Mouse (Mus musculus) testis, adult 2 months (tissue): ENCODE data around the gene Chit1. TPM values are rescaled to one million over a fixed set of nuclear protein-coding genes. Genes with fewer than 3 reads are reported as not detected.

Source experiments
- H3K27ac ChIP-seq: fragments of 200-500 bp; 2 replicates; pipeline ENCODE4 v1.5.1; 2012; ENCODE audit warnings: low read depth, low read length; ENCODE audit not compliant: control insufficient read depth, insufficient read depth
- H3K27me3 ChIP-seq: fragments of 200-500 bp; 2 replicates; pipeline ENCODE4 v1.6.1; 2012; ENCODE audit warnings: mild to moderate bottlenecking, low read length, moderate library complexity; ENCODE audit not compliant: control insufficient read depth, insufficient read depth
- H3K36me3 ChIP-seq: fragments of 200-500 bp; 2 replicates; pipeline ENCODE4 v1.6.1; 2012; ENCODE audit warnings: mild to moderate bottlenecking, low read length; ENCODE audit not compliant: control insufficient read depth, insufficient read depth
- H3K4me1 ChIP-seq: fragments of 200-500 bp; 2 replicates; pipeline ENCODE4 v1.6.1; 2012; ENCODE audit warnings: low read length; ENCODE audit not compliant: control insufficient read depth, insufficient read depth
- H3K4me3 ChIP-seq: fragments of 200-500 bp; 2 replicates; pipeline ENCODE4 v1.5.1; 2012; ENCODE audit warnings: low read depth, mild to moderate bottlenecking, low read length, moderate library complexity, mixed read lengths; ENCODE audit not compliant: control insufficient read depth
- CTCF ChIP-seq: fragments of 200-500 bp; IDR thresholded peaks from 2 replicates; pipeline ENCODE4 v1.5.1; 2012; ENCODE audit warnings: low read depth, mild to moderate bottlenecking, inconsistent platforms, low read length, moderate library complexity; ENCODE audit not compliant: control insufficient read depth, insufficient read depth, insufficient replicate concordance
- POLR2A ChIP-seq: fragments of 200-500 bp; IDR thresholded peaks from 2 replicates; pipeline ENCODE4 v1.6.1; 2012; ENCODE audit warnings: low read depth, mild to moderate bottlenecking, inconsistent platforms, low read length, moderate library complexity; ENCODE audit not compliant: control insufficient read depth
- polyA plus RNA-seq: library from polyadenylated mRNA; depleted of rRNA; stranded (reverse); fragments of >200 nt; gene quantifications from 2 replicates; pipeline ENCODE4 v1.2.3, GENCODE M21; 2012

Chit1 gene
- polyA plus RNA-seq, 1 experiment, result 8.7 TPM

DNA sequence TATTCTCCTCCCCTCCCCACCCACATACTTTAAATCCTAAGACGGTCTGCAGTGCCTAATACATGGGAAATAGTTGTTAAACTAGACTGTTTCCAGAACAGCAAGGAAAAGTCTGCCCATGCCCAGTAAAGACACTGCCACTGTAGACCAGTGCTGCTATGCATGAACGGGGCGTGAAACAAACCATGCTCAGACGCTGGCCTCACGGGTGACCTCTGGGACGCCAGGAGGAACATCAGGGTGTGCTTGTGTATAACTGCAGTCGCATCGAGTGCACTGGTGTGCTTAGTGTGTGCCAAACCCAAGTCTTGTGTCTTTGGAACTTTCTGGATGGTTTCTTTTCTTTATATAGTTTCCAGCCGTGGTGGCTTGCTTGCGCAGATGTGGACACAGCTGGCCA, 36.4 kb upstream of the Chit1 start:
- H3K36me3 ChIP-seq, result no peaks in the 10 kb centered on the region
- no peaks in the 10 kb centered on the region for H3K27me3 ChIP-seq
- TF ChIP-seq POLR2A, result no peak
- no peak for TF ChIP-seq CTCF
- no peak overlapping the region for H3K4me3 ChIP-seq
- peaks cover 5% of the 10 kb centered on the region; the same call in 1 of the 2 replicates for H3K4me1 ChIP-seq
- H3K27ac ChIP-seq, result no peak overlapping the region

DNA sequence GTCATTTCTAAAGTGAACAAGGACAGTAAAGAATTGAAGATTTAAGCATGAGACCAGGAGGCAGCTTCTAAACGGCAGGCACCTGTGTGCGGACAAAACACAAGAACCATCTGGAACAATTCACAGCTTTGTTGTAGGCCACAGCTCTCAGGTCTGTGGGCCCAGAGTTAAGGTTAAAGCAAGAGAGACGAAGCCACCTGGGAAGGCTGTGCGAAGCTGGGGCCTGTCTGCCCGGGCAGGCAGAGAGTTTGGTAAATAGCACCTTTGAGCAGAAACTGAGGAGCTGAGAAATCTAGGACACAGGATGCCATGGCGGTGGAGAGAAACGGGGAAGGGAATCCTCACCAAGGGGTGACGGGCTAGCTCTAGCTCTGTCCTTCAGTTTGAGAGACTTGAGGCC, 35.5 kb upstream of the Chit1 start:
- Histone ChIP-seq H3K4me3 (no peak overlapping the region), H3K27ac (no peak overlapping the region), H3K27me3 (no peaks in the 10 kb centered on the region), H3K4me1 (peaks cover 5% of the 10 kb centered on the region; the same call in 1 of the 2 replicates), H3K36me3 (no peaks in the 10 kb centered on the region)
- TF ChIP-seq POLR2A (no peak), CTCF (no peak)

DNA sequence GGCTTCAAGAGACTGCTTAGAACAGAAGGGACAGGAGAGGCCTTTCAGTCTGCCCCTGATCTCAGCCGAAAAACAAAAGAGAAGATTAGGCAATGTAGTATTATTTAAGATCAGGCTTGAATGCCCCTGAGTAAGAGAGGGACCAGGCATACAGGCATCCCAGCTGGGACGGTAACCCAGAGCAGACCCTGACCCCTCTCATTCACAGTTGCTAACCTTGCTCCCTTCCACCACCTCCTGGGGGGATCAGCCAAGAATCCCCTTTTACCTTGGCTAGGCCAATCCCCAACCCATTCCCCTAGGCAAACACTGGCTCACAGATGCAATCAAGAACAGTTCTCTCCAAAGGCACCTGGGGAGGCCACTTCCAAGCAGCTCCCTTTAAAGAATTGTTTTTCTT, 34.3 kb upstream of the Chit1 start:
- H3K36me3 ChIP-seq, result no peaks in the 10 kb centered on the region
- TF ChIP-seq POLR2A (no peak), CTCF (no peak)
- no peak overlapping the region for H3K4me3 ChIP-seq
- H3K4me1 ChIP-seq, result peaks cover 5% of the 10 kb centered on the region; the same call in 1 of the 2 replicates
- no peak overlapping the region for H3K27ac ChIP-seq
- H3K27me3 ChIP-seq, result no peaks in the 10 kb centered on the region

DNA sequence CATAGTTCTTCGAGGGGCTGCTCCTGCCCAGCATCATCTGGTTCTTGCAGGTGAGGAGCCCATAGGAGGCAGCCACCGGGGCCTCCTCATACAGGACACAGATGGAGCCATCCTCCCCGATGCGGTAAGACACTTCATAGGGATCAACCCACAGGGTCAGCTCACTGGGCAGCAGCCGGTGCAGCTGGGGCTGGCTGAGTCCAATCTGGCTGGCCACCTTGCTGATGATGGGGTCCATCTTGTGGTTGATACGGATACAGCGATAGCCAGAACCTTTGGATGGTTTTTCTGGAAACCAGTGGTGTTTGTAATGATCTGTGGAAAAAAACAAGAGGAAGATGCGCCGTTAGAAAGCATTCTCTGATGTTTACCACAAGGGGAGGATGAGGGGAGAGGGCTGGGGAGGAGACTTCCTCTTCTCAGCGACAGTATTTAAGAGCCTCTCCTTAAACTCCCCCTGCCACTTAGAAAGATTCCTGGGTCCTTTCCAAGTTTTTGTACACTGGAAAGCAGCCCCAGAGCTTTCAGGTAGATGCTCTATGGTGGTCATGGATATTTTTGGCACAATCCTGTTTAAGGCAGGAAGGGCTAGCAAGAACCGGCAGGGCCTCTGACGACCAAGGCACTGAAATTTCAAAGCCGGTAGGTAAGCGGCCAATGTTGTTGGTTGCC, 33.5 kb upstream of the Chit1 start:
- Histone ChIP-seq H3K4me3 (peak overlapping the region; percentile 76), H3K27ac (no peak overlapping the region), H3K4me1 (peaks cover 5% of the 10 kb centered on the region; the same call in 1 of the 2 replicates), H3K27me3 (no peaks in the 10 kb centered on the region), H3K36me3 (no peaks in the 10 kb centered on the region)
- TF ChIP-seq CTCF (no peak), POLR2A (no peak)

DNA sequence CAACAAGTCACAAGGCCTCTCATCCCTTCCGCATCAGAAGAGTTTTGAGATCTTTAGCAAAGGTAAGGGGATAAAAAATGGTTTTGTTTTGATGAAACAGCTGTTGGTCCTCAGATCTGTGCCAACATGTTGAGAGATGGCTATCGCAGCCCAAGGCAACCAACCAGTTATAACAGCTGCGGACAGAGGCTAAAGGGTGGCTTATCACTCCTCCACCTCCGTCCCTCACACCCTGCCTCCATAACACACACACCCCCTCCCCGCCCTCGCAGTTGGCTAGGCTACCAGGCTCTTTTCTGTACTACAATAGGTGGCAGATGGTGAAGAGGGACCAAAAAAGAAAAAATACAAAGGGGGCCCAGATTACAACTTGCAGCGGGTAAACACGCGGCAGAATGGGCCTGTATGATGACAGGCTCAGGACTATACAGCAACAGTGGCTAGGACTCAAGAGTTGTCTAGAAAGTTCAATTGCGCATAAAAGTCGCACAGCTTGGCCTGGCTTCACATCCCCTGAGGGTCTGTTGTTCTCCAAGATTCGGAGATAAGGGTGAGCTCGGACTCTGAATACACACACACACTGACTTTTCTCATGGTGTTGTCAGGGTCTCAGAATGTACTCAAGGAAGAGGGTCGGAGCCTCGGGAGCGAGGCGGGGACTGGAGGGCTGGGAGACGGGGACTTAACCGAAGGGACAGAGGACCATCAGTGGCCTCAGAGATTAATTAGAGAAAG, 32.8 kb upstream of the Chit1 start:
- H3K27me3 ChIP-seq, result no peaks in the 10 kb centered on the region
- H3K36me3 ChIP-seq, result no peaks in the 10 kb centered on the region
- H3K27ac ChIP-seq, result peak overlapping the region; percentile 58; the same call in 1 of the 2 replicates
- TF ChIP-seq CTCF (no peak), POLR2A (no peak)
- peak overlapping the region; percentile 76 for H3K4me3 ChIP-seq
- H3K4me1 ChIP-seq, result peaks cover 11% of the 10 kb centered on the region

DNA sequence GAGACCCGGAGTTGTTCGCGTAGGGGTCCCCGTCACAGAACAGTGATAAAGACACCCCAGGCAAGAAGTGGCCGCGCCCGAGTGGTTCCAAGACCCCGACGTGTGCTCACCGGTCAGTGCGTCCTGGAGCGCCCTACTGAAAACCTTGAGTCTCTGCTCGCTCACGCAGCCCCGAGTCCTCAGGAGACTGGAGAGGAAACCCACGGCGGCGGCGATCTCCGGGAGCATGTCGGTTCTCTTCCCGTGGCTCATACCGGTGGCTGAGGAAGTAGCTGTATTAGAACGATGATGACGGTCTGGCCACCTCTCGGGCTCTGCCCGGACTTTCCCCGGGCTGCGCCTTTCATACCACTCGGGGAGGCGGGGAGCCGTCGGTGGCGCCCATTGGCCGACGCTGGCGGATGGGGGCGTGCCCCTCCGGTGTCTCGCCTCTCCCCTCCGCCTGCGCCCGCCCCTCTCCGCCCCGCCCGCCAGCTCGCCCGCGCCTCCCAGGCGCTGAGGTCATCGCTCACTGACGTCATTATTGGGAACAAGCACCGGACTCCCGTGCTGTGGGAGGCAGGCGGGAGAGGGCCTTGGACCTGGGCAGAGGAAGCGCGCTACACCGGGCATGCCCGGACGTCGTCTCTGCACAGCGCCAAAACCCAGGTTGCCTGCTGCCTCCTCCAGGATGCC, 32.1 kb upstream of the Chit1 start, which contains the start of gene Btg2:
Gene Btg2 (minus strand): TSS at position 319 of the 675 bp plus-strand sequence.
- TF ChIP-seq POLR2A (peak; percentile 93), CTCF (0 out of 2 replicates have a peak, but pooled peaks have one; percentile 4)
- Histone ChIP-seq H3K4me3 (peak within 1 kb of the TSS; percentile 81), H3K36me3 (no peaks in the 10 kb centered on the region), H3K27ac (peak within 1 kb of the TSS; percentile 59), H3K27me3 (no peaks in the 10 kb centered on the region), H3K4me1 (peaks cover 12% of the 10 kb centered on the region)
